Mouse (Mus musculus) forebrain, embryonic 11.5 days (tissue): ENCODE data around the gene Rfx7. TPM values are rescaled to one million over a fixed set of nuclear protein-coding genes. Genes with fewer than 3 reads are reported as not detected.
"Not testable (repeated sequence)": the region's sequence is repeated elsewhere in the genome, so short reads cannot be mapped to it uniquely, and the experiment has no call there.

Experiments used
- ATAC-seq: fragments of 200-750 bp; cut with Nextera tagmentation; replicated peaks from 2 replicates; pipeline ENCODE4 v1.8.0; 2017; ENCODE audit warnings: moderate TSS enrichment; ENCODE audit not compliant: low FRiP score
- DNase-seq: peaks from one replicate; pipeline ENCODE4 v3.0.0-alpha.2; 2017; ENCODE audit warnings: low spot score
- H3K27ac ChIP-seq: fragments of 300-500 bp; sonication (generic); 2 replicates; pipeline ENCODE4 v1.5.1; 2014; ENCODE audit warnings: low read depth, low read length
- H3K27me3 ChIP-seq: fragments of 300-500 bp; sonication (generic); 2 replicates; pipeline ENCODE4 v1.6.1; 2014; ENCODE audit warnings: mild to moderate bottlenecking, low read length, mixed read lengths; ENCODE audit not compliant: control insufficient read depth, insufficient read depth
- H3K36me3 ChIP-seq: fragments of 300-500 bp; sonication (generic); 2 replicates; pipeline ENCODE4 v1.6.1; 2014; ENCODE audit warnings: mild to moderate bottlenecking, low read length, moderate library complexity, mixed read lengths; ENCODE audit not compliant: control insufficient read depth, insufficient read depth
- H3K4me1 ChIP-seq: fragments of 300-500 bp; sonication (generic); replicated peaks from 2 replicates; pipeline ENCODE4 v1.6.1; 2014; ENCODE audit warnings: low read length, mixed read lengths; ENCODE audit not compliant: control insufficient read depth, insufficient read depth
- H3K4me2 ChIP-seq: fragments of 300-500 bp; sonication (generic); 2 replicates; pipeline ENCODE4 v1.6.1; 2014; ENCODE audit warnings: low read depth, mild to moderate bottlenecking, low read length, moderate library complexity, mixed read lengths; ENCODE audit not compliant: severe bottlenecking
- H3K4me3 ChIP-seq: fragments of 300-500 bp; sonication (generic); 2 replicates; pipeline ENCODE4 v1.5.1; 2014; ENCODE audit warnings: low read depth, low read length
- H3K9ac ChIP-seq: fragments of 300-500 bp; sonication (generic); 2 replicates; pipeline ENCODE4 v1.6.1; 2014; ENCODE audit warnings: low read length
- H3K9me3 ChIP-seq: fragments of 300-500 bp; sonication (generic); 2 replicates; pipeline ENCODE4 v1.6.1; 2016; ENCODE audit warnings: low read length, mixed read lengths; ENCODE audit not compliant: control insufficient read depth
- WGBS: fragments of 180-500 bp; shearing (Covaris S2); extraction: QIAGEN DNeasy Blood & Tissue Kit; methylation state at CpG from one replicate; pipeline ENCODE4 v1.1.7; 2014; 5-methylcytosine and 5-hydroxymethylcytosine counted together
- polyA plus RNA-seq: library from polyadenylated mRNA; unstranded; fragments of >200 nt; fragmentation: Nextera tagmentation; extraction: Ambion mirVana; gene quantifications from 2 replicates; pipeline ENCODE4 v1.2.1, GENCODE M21; 2014

Gene Rfx7
- polyA plus RNA-seq, 1 experiment from 2014 or later: 28.0 TPM

DNA sequence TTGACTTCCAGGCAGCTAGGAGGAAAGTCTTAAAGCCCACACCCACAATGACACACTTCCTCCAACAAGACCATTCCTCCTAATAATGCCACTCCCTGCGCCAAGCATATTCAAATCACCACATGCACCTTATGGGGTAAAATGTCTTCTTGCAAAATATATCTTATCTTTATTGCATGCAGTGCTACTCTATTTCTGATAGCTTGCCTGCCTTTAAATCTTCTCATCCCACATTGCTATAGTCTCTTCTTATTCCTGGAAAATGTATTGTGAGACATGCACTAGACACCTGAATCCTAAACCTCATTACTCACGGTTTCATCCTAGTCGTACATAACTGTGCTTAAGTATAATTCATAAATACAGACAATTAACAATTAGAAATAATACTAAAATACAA, 31.2 kb downstream of the Rfx7 start:
- Histone ChIP-seq H3K36me3 (no peaks in the 10 kb centered on the region), H3K4me3 (no peak overlapping the region), H3K27me3 (no peaks in the 10 kb centered on the region), H3K27ac (no peak overlapping the region), H3K4me2 (no peak overlapping the region), H3K9ac (no peak overlapping the region), H3K9me3 (no peaks in the 10 kb centered on the region), H3K4me1 (no peaks in the 10 kb centered on the region)
- no peak for ATAC-seq
- DNase-seq: no peak
- 90% methylated on average over 3 of the region's 3 CpGs for WGBS

DNA sequence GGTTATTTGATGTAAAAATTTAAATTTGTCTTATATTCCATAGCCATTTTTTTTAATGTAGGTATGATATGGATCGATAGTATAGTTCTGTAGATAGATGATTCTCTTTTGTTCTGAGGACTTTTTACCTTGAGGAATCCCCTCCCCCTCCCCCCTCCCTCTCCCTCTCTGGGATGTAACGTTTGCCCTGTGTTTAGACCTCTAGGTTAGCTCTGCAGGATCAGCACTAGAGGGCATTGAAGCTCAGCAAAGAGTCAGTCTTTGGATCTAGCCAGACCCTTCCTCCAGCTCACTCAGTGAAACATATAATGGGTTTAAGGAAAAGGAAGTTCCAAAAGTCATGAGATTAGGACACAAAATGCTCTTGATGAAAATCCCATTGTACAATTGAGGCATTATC, 35.1 kb downstream of the Rfx7 start:
- no peak for ATAC-seq
- H3K27me3 ChIP-seq: no peaks in the 10 kb centered on the region

DNA sequence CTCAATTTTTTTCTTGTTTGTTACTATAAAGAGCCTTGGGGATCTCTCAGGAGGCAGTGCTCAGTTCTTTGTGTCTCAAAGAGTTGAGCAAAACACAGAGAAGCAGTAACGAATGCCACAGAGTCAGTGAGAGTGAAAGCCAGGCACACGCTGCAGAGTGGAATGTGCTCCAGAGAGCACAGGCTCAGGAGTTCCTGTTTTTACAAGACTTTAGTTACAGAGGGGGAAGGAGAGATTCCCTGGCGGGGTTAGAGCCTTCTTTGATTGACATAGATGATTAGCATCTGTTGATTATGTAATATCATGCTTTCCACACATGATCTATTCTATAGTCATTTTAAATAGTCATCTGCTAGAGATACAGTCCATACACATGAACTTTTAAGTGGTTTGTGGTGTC, 48.2 kb downstream of the Rfx7 start:
- ATAC-seq (no peak), DNase-seq (no peak)
- 49% methylated on average over 3 of the region's 3 CpGs for WGBS
- Histone ChIP-seq H3K27me3 (no peaks in the 10 kb centered on the region), H3K36me3 (no peaks in the 10 kb centered on the region), H3K9ac (no peak overlapping the region), H3K4me3 (no peak overlapping the region), H3K4me2 (no peak overlapping the region), H3K9me3 (no peaks in the 10 kb centered on the region), H3K27ac (no peak overlapping the region), H3K4me1 (no peaks in the 10 kb centered on the region)

More for the DNA sequence above, 35.1 kb downstream of the Rfx7 start:
- Histone ChIP-seq H3K4me3 (no peak overlapping the region), H3K4me2 (no peak overlapping the region), H3K4me1 (no peaks in the 10 kb centered on the region), H3K9me3 (no peaks in the 10 kb centered on the region), H3K9ac (no peak overlapping the region), H3K36me3 (no peaks in the 10 kb centered on the region), H3K27ac (no peak overlapping the region)
- WGBS: 51% methylated on average over 2 of the region's 2 CpGs
- no peak for DNase-seq

DNA sequence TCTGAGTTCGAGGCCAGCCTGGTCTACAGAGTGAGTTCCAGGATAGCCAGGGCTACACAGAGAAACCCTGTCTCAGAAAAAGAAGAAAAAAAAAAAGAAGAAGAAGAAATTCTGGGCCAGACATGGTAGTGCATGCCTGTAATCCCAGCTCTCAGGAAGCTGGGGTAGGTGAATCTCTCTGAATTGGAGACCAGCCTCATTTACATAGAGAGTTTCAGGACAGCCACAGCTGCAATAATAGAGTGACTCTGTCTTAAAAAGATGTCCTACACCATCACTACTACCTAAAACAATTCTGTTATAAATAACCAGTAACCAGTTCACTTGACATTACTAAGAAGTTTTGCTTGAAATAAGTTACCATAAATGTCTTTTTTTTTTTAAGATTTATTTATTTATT, 58.8 kb downstream of the Rfx7 start:
- DNase-seq: no peak
- H3K36me3 ChIP-seq: no peaks in the 10 kb centered on the region
- no peaks in the 10 kb centered on the region for H3K9me3 ChIP-seq
- 100% methylated on average over 1 of the region's 1 CpGs for WGBS
- H3K4me2 ChIP-seq: no peak overlapping the region
- H3K4me3 ChIP-seq: no peak overlapping the region
- no peaks in the 10 kb centered on the region for H3K27me3 ChIP-seq
- no peak for ATAC-seq
- no peak overlapping the region for H3K27ac ChIP-seq
- H3K4me1 ChIP-seq: no peaks in the 10 kb centered on the region
- no peak overlapping the region for H3K9ac ChIP-seq

DNA sequence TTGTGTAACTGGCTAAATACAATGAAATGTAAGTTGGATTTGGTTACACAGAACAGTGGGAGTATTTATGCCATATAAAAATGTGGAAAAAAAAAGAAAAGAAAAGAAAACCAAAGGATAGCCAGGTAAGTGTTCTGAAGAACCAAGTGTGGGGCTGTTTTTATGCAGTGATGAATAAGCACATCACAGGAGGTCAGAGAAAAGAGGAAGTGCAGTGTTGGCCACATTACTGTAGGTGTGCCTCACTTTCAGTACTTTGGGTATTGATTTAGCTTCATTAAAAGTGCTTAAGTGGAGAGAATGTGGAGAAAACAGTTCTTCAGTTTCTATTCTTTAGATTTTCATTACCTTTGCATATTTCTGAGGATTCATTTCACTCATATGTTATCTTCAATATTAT, 60.0 kb downstream of the Rfx7 start:
- no peak for DNase-seq
- no peak for ATAC-seq

DNA sequence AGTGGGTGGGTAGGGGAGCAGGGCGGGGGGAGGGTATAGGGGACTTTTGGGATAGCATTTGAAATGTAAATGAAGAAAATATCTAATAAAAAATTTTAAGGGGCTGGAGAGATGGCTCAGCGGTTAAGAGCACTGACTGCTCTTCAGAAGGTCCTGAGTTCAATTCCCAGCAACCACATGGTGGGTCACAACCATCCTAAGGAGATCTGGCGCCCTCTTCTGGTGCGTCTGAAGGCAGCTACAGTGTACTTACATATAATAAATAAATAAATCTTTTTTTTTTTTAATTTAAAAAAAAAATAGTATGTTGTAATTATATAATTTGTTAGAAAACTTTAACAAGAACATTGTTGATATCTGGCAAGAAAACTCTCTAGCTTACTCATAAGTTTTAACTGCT, 62.6 kb downstream of the Rfx7 start:
- not testable (repeated sequence) for H3K4me3 ChIP-seq, H3K9ac ChIP-seq, H3K27ac ChIP-seq, H3K9me3 ChIP-seq, H3K4me1 ChIP-seq, H3K27me3 ChIP-seq, H3K36me3 ChIP-seq, DNase-seq, H3K4me2 ChIP-seq, ATAC-seq
- WGBS: 78% methylated on average over 4 of the region's 4 CpGs

More for the DNA sequence above, 60.0 kb downstream of the Rfx7 start:
- Histone ChIP-seq H3K27ac (no peak overlapping the region), H3K9me3 (no peaks in the 10 kb centered on the region), H3K9ac (no peak overlapping the region), H3K27me3 (no peaks in the 10 kb centered on the region), H3K4me3 (no peak overlapping the region), H3K36me3 (no peaks in the 10 kb centered on the region), H3K4me1 (no peaks in the 10 kb centered on the region), H3K4me2 (no peak overlapping the region)

DNA sequence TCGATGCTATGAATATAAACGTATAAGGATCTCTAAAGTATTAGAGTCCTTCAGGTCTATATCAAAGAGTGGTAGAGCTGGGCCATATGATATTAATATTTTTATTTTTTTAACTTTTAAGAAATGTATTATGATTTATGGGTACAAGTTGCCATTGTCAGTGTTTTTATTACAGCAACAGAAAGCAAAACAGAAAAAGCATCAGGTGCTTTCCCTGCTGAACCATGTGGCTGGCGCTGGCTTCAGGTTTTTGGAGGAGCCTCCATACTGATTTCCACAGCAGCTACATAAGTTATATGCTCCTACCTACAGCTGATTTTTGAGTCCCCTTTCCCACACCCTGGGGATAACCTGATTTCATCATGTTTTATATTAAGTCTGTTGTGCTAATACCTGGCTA, 68.1 kb downstream of the Rfx7 start:
- Histone ChIP-seq H3K27ac (no peak overlapping the region), H3K27me3 (no peaks in the 10 kb centered on the region), H3K9me3 (no peaks in the 10 kb centered on the region), H3K9ac (no peak overlapping the region), H3K4me3 (no peak overlapping the region), H3K4me1 (no peaks in the 10 kb centered on the region), H3K4me2 (no peak overlapping the region), H3K36me3 (no peaks in the 10 kb centered on the region)
- DNase-seq (no peak), ATAC-seq (no peak)
- 96% methylated on average over 3 of the region's 3 CpGs for WGBS

DNA sequence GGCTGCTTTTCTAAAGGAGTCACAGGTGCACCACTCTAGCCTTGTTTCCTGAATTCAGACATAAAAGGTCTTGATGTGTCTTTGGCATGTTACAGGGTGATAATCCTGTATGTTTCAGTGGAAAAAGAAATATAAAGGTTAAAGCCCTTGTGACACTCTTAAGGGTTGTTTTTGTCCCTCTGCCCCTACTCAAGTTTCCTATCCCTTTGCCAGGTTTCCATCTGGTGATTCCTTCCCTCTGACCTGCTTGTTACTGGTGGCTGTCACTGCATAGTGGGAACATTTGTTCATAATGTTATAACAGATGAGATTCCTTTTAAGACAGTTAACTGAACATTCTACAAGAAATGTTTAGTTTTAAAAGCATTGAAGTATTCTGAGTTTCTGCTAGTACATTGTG, 77.7 kb downstream of the Rfx7 start:
- no peak for DNase-seq
- no peak for ATAC-seq
- Histone ChIP-seq H3K9ac (no peak overlapping the region), H3K4me1 (no peaks in the 10 kb centered on the region), H3K9me3 (no peaks in the 10 kb centered on the region), H3K27ac (no peak overlapping the region), H3K4me3 (no peak overlapping the region), H3K36me3 (no peaks in the 10 kb centered on the region; the same call in 1 of the 2 replicates), H3K4me2 (no peak overlapping the region), H3K27me3 (no peaks in the 10 kb centered on the region)

DNA sequence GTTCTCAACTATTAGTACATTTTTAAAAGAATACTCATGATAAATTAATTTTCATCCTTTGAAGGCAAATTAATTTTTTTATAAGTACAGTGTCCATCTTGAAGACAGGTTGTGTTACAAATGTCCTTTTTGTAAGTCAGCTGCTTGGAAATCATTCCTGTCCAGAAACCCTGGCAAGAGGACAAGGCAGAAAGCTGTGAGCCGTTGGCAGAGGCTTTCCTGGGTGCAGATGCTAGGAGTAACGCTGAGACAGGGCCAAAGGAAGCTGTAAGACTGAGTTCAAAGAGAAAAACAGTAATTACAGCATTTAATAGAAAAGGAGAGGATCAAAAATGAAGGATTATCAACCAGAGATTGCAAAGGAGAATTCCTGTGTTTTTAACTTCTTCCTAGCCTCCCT, 81.8 kb downstream of the Rfx7 start:
- no peak for DNase-seq
- 78% methylated on average over 2 of the region's 2 CpGs for WGBS
- Histone ChIP-seq H3K4me3 (no peak overlapping the region), H3K9me3 (no peaks in the 10 kb centered on the region), H3K4me1 (no peaks in the 10 kb centered on the region), H3K4me2 (no peak overlapping the region), H3K9ac (no peak overlapping the region), H3K36me3 (peaks cover 9% of the 10 kb centered on the region; the same call in 1 of the 2 replicates), H3K27ac (no peak overlapping the region), H3K27me3 (no peaks in the 10 kb centered on the region)
- ATAC-seq: no peak
